Mouse (Mus musculus): ENCODE measurements around the gene Fer. TPM values are rescaled to one million over a fixed set of nuclear protein-coding genes. Genes with fewer than 3 reads are reported as not detected.

Gene Fer
- total and polyA plus RNA-seq, 2 experiments from 2014 or later = 22.6 to 22.7 TPM

DNA sequence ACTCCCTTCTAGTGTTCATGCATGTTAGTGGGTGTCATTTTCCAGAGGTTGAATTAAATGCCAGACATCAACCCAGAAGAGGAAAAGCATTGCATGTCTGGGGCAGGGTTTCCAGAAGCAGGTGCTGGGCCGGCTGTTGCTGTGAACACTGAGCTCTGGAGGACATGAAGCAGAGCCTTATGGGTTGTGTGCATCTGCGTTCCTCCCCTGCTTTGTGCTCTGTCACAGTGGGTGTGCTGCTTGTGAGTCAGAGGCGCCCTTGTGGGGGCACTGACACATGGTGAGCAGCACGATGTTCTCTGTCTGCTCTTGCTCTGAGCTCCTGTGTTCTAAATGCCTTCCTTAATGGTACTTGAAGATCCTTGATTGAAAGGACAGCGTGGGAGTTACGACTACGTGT, 182.5 kb downstream of the Fer start:
- Histone ChIP-seq H3K9me3 (ENCODE audit: low read length) (no peaks in the 10 kb centered on the region), H3K27me3 (ENCODE audit: insufficient read depth, low read length) (no peaks in the 10 kb centered on the region), H3K4me2 (ENCODE audit: low read depth, low read length, poor library complexity, severe bottlenecking) (no peak overlapping the region), H3K4me3 (ENCODE audit: low read depth, low read length) (no peak overlapping the region), H3K36me3 (ENCODE audit: insufficient read depth, low read length) (no peaks in the 10 kb centered on the region), H3K9ac (replicated peaks; ENCODE audit: low read length, poor library complexity, severe bottlenecking) (no peak overlapping the region), H3K4me1 (ENCODE audit: insufficient read depth, low read length) (no peaks in the 10 kb centered on the region), H3K27ac (ENCODE audit: low read depth, low read length) (no peak overlapping the region; the same call in 1 of the 2 replicates)
- no peak for TF ChIP-seq CTCF (IDR thresholded peaks at IDR 0.05)
- 52% methylated on average over 7 of the region's 7 CpGs for WGBS
- ATAC-seq (ENCODE audit: low FRiP score) (peak; percentile 27; the same call in 1 of the 2 replicates), DNase-seq (ENCODE audit: low spot score) (peak; percentile 29)

DNA sequence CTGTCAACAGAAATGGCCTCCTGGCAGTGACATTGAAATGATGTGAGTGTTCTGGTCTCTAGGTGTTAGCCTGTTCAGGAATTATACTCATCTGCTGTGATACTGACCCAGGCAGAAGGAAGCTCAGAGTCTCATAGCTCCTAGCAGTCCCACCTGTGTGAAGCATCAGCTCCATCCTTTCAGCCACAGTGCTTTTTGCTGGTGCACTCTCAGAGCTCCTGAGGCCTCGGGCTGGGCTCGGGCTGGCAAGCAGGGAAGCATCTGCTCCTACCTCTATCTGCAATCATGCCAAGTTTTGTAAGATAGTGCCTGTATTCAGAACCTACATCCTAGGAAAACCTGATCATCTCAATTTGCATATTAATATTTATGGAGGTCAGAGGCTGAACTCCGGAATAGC, 183.7 kb downstream of the Fer start:
- no peaks in the 10 kb centered on the region for H3K9me3 ChIP-seq (ENCODE audit: low read length)
- no peak overlapping the region for H3K4me3 ChIP-seq (ENCODE audit: low read depth, low read length)
- no peak overlapping the region for H3K9ac ChIP-seq (replicated peaks; ENCODE audit: low read length, poor library complexity, severe bottlenecking)
- no peak overlapping the region for H3K4me2 ChIP-seq (ENCODE audit: low read depth, low read length, poor library complexity, severe bottlenecking)
- no peaks in the 10 kb centered on the region for H3K36me3 ChIP-seq (ENCODE audit: insufficient read depth, low read length)
- no peak for DNase-seq (ENCODE audit: low spot score)
- no peak for TF ChIP-seq CTCF (IDR thresholded peaks at IDR 0.05)
- 85% methylated on average over 3 of the region's 3 CpGs for WGBS
- ATAC-seq (ENCODE audit: low FRiP score) = no peak
- no peak overlapping the region for H3K27ac ChIP-seq (ENCODE audit: low read depth, low read length)
- H3K4me1 ChIP-seq (ENCODE audit: insufficient read depth, low read length) = no peaks in the 10 kb centered on the region
- no peaks in the 10 kb centered on the region for H3K27me3 ChIP-seq (ENCODE audit: insufficient read depth, low read length)

DNA sequence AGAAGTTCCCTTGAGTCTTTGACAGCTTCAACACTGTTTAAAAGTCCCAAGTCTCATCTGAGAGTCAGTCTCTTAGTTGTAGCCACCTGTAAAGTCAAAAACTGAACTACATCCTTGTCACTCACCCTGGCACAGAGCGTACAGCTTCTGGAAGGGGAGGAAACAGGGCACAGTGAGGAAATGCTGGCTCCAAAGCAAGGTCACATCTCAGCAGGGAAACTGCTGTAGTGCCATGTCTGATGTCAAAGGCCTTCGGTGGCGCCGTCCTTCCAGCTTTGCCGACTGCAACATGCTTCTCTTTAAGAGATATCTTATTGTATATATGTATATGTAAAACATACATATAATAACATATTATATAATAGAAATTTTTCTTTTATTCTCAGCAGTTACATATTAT, 188.0 kb downstream of the Fer start:
- no peak overlapping the region for H3K9ac ChIP-seq (replicated peaks; ENCODE audit: low read length, poor library complexity, severe bottlenecking)
- no peak overlapping the region for H3K4me2 ChIP-seq (ENCODE audit: low read depth, low read length, poor library complexity, severe bottlenecking)
- H3K9me3 ChIP-seq (ENCODE audit: low read length) = no peaks in the 10 kb centered on the region
- no peaks in the 10 kb centered on the region for H3K27me3 ChIP-seq (ENCODE audit: insufficient read depth, low read length)
- no peak for ATAC-seq (ENCODE audit: low FRiP score)
- no peak for DNase-seq (ENCODE audit: low spot score)
- no peaks in the 10 kb centered on the region for H3K36me3 ChIP-seq (ENCODE audit: insufficient read depth, low read length)
- H3K27ac ChIP-seq (ENCODE audit: low read depth, low read length) = no peak overlapping the region
- no peak for TF ChIP-seq CTCF (IDR thresholded peaks at IDR 0.05)
- 84% methylated on average over 5 of the region's 5 CpGs for WGBS
- no peaks in the 10 kb centered on the region for H3K4me1 ChIP-seq (ENCODE audit: insufficient read depth, low read length)
- no peak overlapping the region for H3K4me3 ChIP-seq (ENCODE audit: low read depth, low read length)

DNA sequence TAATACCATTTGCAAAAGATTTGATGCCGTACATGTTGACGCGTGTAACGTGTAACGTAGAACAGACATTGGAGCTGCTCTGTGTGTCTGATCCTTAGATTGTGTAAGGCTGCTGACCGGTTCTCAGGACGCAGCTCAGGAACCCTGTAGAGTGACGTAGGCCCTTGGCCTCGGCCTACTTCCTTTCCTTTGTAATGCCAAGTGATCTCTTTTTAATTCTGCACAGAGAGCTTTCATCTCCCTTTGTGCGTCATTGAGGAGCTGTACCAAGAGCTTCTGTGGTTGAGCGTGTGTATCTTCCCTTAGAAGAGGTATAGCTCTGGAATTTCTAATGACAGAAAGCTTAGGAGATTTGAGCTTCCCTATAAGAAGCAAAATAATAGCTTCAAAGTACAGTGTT, 190.8 kb downstream of the Fer start:
- no peak overlapping the region for H3K27ac ChIP-seq (ENCODE audit: low read depth, low read length)
- no peak for TF ChIP-seq CTCF (IDR thresholded peaks at IDR 0.05)
- H3K4me2 ChIP-seq (ENCODE audit: low read depth, low read length, poor library complexity, severe bottlenecking) = no peak overlapping the region
- no peak overlapping the region for H3K9ac ChIP-seq (replicated peaks; ENCODE audit: low read length, poor library complexity, severe bottlenecking)
- no peaks in the 10 kb centered on the region for H3K9me3 ChIP-seq (ENCODE audit: low read length)
- no peaks in the 10 kb centered on the region for H3K36me3 ChIP-seq (ENCODE audit: insufficient read depth, low read length)
- 61% methylated on average over 11 of the region's 11 CpGs for WGBS
- no peak overlapping the region for H3K4me3 ChIP-seq (ENCODE audit: low read depth, low read length)
- DNase-seq (ENCODE audit: low spot score) (no peak), ATAC-seq (ENCODE audit: low FRiP score) (no peak)
- no peaks in the 10 kb centered on the region for H3K4me1 ChIP-seq (ENCODE audit: insufficient read depth, low read length)
- H3K27me3 ChIP-seq (ENCODE audit: insufficient read depth, low read length) = no peaks in the 10 kb centered on the region

DNA sequence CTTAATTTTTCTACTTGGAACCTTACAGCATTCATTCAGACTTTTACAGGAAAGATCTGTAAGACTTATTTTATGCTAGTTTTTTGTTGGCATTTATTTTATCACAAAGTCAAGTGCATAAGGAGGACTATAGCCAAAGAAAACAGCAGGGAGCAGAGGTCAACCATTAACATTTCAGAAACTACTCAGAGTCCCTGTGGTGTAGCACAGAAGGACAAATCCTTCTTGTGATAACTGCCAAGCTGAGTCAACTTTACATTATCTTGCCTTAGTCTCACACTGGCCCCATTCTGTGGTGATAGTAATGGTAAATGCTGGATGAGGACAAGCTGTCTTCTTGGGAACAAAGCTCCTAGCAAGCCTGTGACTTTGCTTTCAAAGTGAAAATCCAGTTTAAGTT, 197.7 kb downstream of the Fer start:
- DNase-seq (ENCODE audit: low spot score) = no peak
- H3K9me3 ChIP-seq (ENCODE audit: low read length) = no peaks in the 10 kb centered on the region
- H3K36me3 ChIP-seq (ENCODE audit: insufficient read depth, low read length) = no peaks in the 10 kb centered on the region
- no peak for ATAC-seq (ENCODE audit: low FRiP score)
- no peak overlapping the region for H3K4me3 ChIP-seq (ENCODE audit: low read depth, low read length)
- no peaks in the 10 kb centered on the region for H3K4me1 ChIP-seq (ENCODE audit: insufficient read depth, low read length)
- TF ChIP-seq CTCF (IDR thresholded peaks at IDR 0.05) = no peak
- no peaks in the 10 kb centered on the region for H3K27me3 ChIP-seq (ENCODE audit: insufficient read depth, low read length)
- no peak overlapping the region for H3K27ac ChIP-seq (ENCODE audit: low read depth, low read length)
- H3K9ac ChIP-seq (replicated peaks; ENCODE audit: low read length, poor library complexity, severe bottlenecking) = no peak overlapping the region
- no peak overlapping the region for H3K4me2 ChIP-seq (ENCODE audit: low read depth, low read length, poor library complexity, severe bottlenecking)

DNA sequence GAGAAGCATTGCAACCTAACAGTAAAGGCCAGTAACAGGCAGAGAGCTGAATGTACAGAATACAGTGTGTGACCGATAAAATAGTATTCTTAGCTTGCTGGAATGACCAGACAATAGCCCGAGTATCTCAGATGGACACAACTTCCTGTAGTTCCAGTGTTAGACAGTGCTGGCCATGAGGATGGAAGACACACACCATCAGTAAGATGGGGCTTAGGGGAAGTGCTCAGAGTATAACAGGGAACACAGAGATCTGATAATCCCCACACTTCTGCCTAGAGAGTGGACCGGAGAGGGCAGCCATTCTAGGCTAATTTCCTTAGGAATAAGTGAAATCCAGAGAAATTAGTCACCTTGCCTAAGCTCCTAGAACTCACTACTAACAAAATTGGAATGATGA, 202.4 kb downstream of the Fer start:
- no peaks in the 10 kb centered on the region for H3K27me3 ChIP-seq (ENCODE audit: insufficient read depth, low read length)
- H3K36me3 ChIP-seq (ENCODE audit: insufficient read depth, low read length) = no peaks in the 10 kb centered on the region
- H3K9ac ChIP-seq (replicated peaks; ENCODE audit: low read length, poor library complexity, severe bottlenecking) = no peak overlapping the region
- no peaks in the 10 kb centered on the region for H3K9me3 ChIP-seq (ENCODE audit: low read length)
- no peak overlapping the region for H3K27ac ChIP-seq (ENCODE audit: low read depth, low read length)
- DNase-seq (ENCODE audit: low spot score) (no peak), ATAC-seq (ENCODE audit: low FRiP score) (no peak)
- no peak overlapping the region for H3K4me3 ChIP-seq (ENCODE audit: low read depth, low read length)
- H3K4me2 ChIP-seq (ENCODE audit: low read depth, low read length, poor library complexity, severe bottlenecking) = no peak overlapping the region
- no peak for TF ChIP-seq CTCF (IDR thresholded peaks at IDR 0.05)
- 0 out of 2 replicates have a peak, but pooled peaks cover 2% of the 10 kb centered on the region for H3K4me1 ChIP-seq (ENCODE audit: insufficient read depth, low read length)
- WGBS = 93% methylated on average over 3 of the region's 3 CpGs
